Mouse (Mus musculus) activated CD4-positive, CD25-positive, alpha-beta regulatory T cell, adult 4 months (primary cell): ENCODE data around the gene Nfyc. TPM values are rescaled to one million over a fixed set of nuclear protein-coding genes. Genes with fewer than 3 reads are reported as not detected.

ENCODE experiments used
- ATAC-seq: one replicate; pipeline ENCODE4 v1.8.0; 2017
- polyA plus RNA-seq, 2 experiments: library from polyadenylated mRNA; unstranded; fragments of 100-300 nt; shearing (Covaris generic); gene quantifications; one replicate each; pipeline ENCODE4 v1.2.1; 2017

Nfyc gene
- polyA plus RNA-seq, 2 experiments from 2014 or later = 55.0 to 70.3 TPM

DNA sequence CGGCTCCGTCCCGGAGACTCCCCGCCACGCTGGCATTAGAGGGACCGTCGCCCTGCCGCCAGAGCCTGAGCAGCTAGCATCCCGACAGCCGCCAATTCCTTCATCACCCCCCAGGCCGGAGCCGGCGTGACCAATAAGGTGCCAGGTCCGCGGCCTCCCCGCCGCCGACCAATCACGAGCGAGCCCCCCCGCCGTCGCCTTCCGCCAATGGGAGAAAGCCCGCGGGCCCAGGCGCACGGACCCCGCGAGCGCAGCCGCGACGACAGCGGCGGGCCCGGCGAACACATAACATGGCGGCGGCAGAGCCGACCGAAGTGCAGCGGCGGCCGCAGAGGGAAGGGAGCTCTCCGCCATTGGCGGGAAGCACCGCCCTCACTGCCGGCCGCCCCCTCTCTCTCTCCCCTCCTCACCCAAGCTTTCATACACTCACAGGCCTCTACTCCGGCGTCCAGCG lies 6.2 kb downstream of the Nfyc start:
- ATAC-seq = peak; percentile 62

DNA sequence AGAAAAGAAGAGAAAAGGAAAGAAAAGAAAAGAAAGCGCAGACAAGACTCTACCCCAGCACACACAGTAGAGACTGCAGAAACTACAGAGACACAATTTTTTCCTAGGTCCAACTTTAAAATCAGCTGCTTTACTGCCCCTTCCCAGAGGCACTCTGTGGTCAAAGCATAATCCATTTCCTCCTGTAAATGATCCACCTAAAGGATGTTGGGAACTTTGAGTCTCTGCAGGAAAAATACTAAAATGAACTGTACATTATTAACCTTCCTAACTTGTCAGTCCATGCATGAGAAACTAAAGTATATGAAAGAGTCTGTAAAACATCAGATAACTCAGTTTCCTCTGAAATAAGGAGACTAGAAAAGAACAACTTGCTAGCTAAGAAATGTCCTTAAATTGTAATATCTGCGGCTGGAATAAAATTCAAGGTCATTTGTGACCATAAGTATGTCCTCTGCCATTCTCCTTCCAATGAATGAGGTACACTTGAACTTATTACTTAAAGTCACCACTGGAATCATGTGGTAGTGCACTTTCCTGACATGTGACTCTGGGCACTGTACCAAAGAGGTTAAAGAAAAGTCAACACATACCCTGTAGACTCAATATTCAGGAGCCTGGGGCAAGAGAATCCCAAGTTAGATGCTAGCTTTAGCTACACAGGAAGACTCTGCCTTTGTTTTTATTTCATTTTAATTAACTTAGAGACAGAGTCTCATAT lies 9.0 kb downstream of the Nfyc start:
- ATAC-seq = no peak

DNA sequence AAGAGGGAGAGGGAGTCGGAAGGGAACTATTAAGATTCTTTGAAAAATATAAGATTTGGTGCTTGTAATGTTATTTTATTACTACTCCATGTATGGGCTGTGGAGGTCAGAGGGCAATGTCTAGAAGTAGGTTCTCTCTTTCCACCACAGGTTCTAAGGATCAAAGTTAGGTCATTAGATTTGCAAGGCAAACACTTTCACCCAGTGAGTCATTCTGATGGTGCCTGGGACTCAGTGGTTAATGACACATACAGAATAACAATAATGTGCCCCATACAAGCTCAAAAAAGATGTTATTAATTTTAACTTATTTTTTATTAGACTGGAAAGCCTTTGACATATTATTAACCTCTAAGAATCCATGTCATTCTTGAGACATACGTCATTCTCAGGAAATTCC lies 11.5 kb downstream of the Nfyc start:
- ATAC-seq = no peak

DNA sequence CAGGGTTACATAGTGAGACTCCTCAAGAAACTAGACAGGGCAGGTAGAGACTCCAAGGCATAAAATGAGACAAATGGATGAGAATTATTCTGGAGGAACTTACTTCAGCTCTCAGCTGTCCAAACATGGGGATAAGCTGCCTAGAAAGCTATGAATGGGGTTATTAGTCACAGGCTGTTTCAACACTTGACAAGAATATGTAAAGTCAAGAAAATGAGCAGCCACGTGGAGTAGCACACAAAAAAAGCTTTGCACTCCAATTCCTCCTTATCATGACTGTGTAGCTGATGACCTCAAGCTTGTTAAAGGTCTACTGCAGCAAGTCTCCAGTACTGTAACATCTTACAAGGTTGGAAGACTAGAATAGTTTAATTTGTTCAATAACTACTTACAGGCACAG lies 12.1 kb downstream of the Nfyc start:
- no peak for ATAC-seq

DNA sequence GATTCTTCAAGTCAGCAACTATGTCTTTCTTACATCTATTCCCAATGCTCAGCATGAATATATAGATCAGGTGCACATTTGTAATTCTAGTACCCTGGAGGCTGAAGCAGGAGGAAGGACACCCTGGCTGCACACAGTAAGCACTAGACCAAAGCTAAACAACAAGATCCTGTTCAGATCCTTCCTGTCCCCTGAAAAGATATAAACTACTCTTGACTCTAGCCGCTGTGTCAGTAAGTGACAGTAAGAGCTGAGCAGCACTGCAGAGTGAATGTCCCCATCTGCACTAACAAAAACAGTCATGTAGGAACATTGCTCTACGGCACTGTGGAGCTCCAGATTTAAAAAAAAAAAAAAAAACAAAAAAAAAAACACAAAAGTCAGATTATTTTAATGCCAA lies 13.4 kb downstream of the Nfyc start:
- no peak for ATAC-seq

DNA sequence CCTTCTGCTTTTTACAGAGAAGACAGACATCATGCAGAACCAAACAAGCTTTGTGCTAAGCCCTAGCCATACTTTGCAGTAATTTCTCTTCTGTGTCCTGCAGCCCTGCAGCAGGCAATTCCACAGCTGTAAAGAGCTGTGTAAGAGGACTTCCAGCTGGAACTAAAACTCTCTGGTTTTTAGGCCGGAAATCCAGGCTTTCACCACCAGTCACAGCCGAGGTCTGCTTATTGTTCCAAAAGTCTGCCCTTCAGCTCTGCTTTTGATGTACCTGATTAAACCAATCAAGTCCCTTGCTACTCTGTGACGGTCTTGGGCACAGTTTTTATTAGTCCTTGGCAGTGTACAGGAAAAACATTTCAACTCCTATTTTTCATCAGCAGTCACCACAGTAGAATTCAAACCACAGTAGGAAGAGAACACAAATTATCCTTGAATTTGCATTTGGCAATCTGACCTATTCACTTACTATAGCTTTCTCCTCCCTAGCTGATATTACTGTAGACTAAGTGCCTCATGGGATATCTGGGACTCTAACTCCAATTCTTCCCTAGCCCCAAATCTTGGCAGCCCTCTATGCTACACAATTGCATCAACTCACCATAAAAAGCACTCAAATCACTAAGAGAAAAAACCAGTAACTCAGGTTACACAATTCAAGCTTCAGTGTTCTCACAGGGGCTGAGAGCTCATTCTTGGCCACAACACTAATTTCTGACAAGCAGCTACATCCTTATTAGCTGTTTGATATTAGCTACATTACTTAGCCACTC lies 14.2 kb downstream of the Nfyc start:
- no peak for ATAC-seq

DNA sequence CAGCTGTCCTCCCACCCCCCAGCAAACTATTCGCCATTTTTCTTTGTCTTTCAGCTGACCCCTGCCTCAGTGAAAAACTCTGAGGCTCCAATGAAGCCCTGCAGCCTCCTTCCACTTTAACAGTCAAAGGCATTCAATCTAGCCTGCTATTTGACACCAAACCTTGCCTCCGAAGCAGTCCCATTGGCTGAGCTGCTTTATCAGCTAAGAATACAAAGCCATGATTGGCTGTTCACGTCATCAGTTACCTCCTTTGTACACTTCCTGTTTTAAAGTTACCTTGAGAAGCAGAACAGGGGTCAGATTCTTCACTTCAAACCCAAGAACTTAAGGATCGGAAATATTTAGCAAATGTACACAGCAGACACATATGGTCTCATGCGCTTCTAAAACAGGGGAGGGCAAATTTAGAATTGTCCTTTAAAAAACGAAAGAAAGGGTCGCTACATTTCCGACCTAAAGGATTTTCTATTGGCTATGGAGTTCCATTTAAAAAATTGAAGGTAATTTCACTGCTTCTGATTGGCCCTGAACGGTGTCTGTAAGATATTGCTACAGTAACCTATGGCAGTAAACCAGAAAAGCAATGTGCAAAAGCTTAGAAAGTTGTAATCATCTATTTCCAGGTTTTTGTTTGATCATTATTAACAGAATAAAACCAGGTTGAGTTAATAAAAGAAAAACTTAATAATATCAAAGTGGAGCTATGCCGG lies 15.6 kb downstream of the Nfyc start:
- ATAC-seq = peak; percentile 99

DNA sequence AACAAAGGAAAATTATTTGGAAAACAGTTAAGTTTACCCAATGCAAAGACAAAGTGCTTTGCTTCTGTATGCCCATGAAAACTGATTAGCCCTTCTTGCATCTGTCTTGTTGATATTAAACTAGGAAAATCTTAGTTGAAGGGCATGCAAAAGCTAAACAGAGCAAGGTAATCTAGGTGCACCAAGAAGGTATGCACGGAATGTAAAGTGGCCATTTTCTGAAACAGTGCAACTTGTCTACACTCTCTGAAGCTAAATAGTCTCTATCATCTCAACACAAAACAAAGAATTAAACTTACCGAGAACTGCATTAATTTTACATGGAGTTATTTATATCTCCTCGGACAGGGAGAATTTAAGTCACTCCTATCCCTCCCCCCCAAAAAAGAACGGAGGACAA lies 16.2 kb downstream of the Nfyc start:
- no peak for ATAC-seq

DNA sequence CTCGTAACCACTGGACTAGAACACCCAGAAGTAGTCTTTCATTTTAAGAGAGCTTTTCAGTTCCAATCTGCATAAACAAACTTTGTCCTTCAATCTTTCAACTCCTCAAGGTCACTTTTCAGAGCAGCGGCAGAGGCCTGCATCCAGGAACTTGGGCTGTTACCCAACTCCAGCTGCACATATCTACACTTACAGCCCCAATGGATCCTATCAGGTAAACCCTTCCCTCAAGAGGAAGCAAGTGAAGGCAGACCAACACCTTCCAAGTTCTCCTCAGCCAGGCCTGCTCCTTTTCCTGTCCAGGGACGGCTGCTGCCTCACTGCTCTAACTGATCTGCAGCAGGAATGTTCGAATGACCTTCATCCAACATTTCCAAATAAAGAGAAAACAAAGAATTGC lies 17.2 kb downstream of the Nfyc start:
- ATAC-seq = no peak

DNA sequence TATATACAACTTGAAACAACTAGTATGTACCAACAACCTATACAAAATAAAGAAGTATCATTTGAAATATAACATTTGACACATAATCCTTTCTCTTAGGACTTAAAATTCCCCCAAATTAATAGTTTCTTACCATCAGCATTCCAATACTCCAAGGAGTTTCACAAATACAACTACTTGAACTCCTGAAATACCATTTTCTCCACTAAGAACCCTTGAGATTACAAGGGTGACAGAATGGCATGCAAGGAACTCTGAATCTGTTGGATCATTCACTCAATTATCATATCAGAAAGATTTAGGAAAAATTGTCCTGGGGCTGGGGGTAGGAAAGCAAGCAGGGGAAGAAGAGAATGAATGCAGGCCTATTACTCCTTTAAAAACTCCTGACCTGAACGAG lies 17.6 kb downstream of the Nfyc start:
- no peak for ATAC-seq

DNA sequence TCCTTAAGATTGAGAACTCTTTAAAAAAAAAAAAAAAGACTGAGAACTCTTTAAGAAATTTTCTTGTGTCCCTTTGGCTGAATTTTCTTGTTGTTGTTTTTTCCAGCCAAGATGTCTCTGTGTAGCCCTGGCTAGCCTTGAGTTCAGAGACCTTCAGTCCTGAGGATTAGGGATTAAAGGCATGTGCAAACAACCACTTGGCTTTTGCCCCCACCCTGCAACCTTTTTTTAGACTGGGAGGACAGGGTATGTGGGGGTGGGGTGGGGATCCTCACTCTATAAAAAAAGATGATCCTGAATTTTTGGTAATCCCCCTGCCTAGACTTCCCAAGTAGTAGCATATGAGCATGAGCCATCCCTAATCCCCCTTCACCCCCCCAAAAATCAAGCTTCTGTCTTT lies 25.6 kb downstream of the Nfyc start:
- ATAC-seq = no peak

DNA sequence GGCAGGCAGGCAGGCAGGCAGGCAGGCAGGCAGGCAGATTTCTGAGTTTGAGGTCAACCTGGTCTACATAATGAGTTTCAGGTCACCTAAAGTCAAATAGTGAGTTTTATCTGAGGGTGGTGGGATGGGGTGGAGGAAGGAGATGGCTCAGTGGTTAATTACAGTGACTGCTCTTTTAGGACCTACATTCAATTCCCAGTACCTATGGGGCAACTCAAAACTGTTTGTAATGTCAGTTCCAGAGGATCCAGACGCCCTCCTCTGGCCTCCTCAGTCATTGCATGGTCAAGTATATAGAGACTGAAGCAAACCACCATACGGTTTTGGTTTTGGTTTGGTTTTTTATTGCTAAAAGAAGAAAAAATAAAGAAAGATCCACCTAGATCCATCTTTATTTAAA lies 29.9 kb downstream of the Nfyc start:
- peak; percentile 58 for ATAC-seq

DNA sequence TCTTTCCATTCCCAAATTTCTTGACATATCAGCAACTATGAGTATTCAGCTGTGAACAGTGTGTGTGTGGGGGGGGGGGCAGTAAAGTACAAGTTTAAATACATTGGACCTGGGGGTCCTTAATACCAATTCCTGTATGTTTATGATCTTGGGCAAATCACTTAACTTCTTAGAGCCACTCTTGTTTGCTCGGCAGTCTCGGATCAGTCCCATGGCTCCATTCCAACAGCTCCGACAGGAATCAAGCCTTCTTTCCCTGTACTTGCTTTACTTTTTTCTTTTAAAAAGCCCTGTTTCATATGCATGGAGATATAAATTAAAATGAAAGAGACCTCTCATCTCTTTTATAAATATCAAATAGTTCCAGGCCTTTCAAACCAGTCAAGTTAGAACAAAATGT lies 30.7 kb downstream of the Nfyc start:
- no peak for ATAC-seq

DNA sequence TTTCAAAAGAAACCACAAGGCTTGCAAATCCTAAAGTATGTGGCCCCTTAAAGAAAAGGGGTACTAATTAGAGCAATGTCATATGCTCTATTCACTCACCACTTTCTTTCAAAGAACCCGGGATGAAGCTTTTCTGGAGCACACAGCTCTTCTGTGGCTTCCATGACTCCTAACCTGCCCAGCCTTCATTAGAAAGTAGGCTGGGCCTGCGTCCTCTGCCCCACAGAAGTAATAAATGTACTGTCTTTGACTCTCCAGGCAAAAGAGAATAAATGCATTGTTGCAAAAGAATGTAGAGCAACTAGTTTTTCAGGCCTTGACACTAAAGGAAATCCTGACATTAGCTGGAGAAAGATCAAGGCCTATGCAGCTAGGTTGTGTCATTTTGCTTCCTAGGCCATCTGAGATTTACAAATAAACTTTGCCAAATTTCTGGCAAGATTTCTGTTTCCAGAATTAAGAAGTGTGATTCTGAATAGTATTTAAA lies 31.6 kb downstream of the Nfyc start:
- no peak for ATAC-seq

DNA sequence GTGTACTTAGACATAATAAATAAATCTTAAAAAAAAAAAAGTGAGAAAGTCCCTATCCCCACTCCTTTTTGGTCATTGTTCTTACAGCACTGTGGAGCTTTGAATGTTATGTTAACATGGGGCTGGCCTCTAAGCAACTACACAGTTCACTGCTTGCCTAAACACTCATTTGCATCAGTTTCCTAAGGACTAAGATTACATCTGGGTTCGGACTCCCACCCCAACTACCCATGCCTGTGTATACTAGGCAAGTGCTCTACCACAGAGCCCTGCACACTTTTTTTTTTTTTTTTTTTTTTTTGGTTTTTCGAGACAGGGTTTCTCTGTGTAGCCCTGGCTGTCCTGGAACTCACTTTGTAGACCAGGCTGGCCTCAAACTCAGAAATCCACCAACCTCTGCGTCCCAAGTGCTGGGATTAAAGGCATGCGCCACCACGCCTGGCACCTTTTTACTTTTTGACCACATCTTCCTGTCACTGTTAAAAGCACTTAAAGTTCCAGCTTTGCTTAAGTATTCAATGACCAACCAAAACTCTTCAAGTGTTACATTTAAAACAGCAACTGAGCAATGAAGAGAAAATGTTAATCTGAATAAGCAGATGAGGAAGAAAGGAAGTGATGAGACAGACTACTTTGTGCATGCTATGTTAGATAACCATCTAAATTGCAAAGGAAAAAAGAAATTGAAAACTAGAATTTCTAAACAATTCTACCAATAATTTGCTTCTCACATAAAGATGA lies 33.2 kb downstream of the Nfyc start:
- peak; percentile 37 for ATAC-seq

DNA sequence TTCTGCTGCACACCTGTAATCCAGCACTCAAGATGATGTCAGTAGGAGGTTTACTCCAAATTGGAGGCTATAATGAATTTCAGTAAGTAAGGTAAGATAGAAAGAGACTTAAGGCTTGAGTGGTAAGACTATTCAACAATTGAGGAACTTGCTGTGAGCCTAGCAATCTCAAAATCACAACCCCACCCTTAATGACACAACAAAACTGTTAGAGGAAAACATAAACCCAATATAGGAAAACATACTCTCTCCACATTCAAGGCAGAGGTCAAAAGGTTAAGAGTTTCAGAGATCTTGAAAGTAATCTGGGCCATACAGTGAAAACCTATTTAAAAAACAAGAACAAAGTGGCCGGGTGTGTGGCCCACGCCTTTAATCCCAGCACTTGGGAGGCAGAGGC lies 34.7 kb downstream of the Nfyc start:
- ATAC-seq = no peak

DNA sequence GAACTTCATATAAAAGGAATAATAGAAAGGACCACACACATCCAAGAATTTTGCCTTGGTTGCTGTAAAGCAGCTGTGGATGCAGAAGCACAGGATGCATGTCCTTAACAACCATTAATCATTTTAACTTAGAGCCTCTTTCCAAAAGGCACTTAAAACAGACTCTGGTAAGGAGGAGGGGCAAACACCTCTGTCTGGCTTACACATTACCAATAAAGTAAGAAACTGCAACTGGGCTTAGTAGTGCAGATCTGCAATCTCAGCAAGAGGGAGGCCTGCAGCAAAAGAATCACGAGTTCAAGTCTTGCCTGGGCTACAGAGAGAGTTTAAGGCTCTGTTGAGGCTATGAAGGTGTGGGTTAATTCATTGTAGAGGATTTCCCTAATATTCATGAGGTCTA lies 35.7 kb downstream of the Nfyc start:
- no peak for ATAC-seq

DNA sequence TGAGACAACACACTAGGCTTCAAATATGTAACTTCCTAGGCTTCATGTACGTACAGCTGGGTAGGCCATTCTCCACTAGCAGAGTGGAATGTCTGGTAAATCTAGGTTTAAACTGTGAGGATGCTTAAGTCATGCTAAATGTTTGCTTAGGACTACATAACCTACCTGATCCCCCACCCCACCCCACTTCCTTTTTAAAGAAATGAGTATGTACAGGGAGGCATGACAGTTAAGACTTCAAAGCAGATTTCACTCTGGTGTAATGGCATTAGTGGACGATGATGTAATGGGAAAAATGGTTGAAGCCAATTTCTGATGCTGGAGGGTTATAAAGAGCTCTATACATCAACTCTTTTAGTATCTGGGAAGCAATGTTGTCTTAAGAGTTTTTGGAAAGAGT lies 38.5 kb downstream of the Nfyc start:
- ATAC-seq = no peak

DNA sequence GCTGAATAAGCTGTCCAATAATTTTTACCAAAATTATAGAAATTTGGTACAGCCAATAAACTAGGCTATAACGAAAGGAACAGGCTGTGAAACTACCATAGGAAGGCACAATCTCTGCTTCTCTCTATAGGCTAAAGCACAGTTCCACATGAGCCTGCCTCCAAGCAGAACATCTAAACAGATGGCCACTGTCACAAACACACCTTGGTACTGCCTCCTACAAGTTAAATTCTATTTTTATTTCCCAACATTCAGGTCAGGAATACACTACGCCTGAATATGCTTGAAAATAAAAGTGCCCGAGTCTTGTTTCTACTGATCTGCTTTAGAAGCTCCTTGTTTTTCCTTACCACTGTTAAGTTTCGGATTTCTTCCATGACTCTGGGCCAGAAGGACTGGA lies 41.3 kb downstream of the Nfyc start:
- no peak for ATAC-seq

DNA sequence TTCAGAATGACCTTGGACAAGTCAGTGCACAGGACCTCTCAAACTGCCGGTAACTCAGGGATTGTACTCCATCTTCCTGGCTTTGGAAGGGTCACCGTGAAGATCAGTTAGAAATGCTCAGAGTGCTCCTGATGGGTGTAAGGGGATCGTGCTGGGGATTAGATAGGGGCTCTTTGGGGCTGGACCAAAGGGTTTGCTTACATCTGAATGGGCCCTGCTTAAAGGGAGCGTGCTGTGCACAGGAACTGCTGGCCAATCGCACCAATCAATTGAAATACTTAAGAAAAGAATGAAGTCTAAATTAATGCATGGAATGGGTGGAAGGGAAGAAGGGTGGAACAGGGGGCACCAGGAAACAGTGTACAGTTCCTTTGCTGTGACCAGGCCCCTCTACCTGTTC lies 75.6 kb downstream of the Nfyc start:
- ATAC-seq = no peak

DNA sequence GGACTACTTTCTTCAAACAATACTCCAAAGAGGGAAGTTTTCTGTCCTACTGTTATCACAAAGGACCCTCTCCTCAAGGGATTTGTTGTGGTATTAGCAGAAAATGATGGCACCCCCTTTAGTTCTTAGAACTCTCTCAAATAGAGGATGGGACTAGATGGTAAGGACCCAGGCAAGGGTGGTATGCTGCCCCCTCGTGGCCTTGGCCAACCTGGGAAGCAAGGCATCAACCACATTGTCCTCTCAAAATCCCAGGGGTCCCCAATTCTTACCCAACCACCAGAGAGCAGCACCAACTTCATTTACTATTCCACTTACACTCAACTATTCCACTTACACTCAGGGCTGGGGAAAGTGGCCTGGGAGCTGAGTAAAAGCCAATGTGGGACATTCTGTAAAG lies 76.1 kb downstream of the Nfyc start:
- peak; percentile 36 for ATAC-seq

DNA sequence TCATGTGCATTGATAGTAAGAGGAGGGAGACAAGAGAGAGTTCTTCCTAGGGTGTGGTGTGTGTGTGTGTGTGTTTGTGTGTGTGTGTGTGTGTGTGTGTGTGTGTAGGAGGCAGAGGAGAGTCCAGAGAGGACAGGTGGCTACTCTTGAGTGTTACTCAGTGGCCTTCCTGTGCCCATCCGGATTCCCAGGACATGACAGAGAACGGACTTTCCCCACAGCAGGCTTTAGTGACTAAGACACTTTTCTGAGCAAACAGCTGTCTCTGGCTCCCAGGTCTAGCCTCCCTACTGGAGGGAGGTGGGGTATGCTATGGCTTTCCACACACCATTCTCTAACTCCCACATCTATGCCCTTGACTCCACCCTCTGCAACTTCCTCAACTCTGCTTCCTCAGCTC lies 81.8 kb downstream of the Nfyc start:
- ATAC-seq = no peak
